Mouse (Mus musculus) hindbrain, embryonic 14.5 days (tissue): Measurements from ENCODE around the gene Ptcd2. TPM values are rescaled to one million over a fixed set of nuclear protein-coding genes. Genes with fewer than 3 reads are reported as not detected.

Experiments
- ATAC-seq: fragments of 200-750 bp; cut with Nextera tagmentation; 2 replicates; pipeline ENCODE4 v1.8.0; 2017; ENCODE audit warnings: moderate number of reproducible peaks, mild to moderate bottlenecking, moderate TSS enrichment, moderate library complexity; ENCODE audit not compliant: low FRiP score
- DNase-seq: peaks from one replicate; pipeline ENCODE4 v3.0.0-alpha.2; 2015; ENCODE audit warnings: low spot score
- H3K27ac ChIP-seq: fragments of 300-500 bp; sonication (generic); 2 replicates; pipeline ENCODE4 v1.5.1; 2014; ENCODE audit warnings: mild to moderate bottlenecking, moderate library complexity
- H3K27me3 ChIP-seq: fragments of 300-500 bp; sonication (generic); 2 replicates; pipeline ENCODE4 v1.6.1; 2014; ENCODE audit warnings: mild to moderate bottlenecking, low read length, mixed read lengths; ENCODE audit not compliant: control insufficient read depth, insufficient read depth
- H3K36me3 ChIP-seq: fragments of 300-500 bp; sonication (generic); replicated peaks from 2 replicates; pipeline ENCODE4 v1.6.1; 2014; ENCODE audit not compliant: control insufficient read depth, insufficient read depth
- H3K4me1 ChIP-seq: fragments of 300-500 bp; sonication (generic); replicated peaks from 2 replicates; pipeline ENCODE4 v1.6.1; 2014; ENCODE audit warnings: antibody characterized with exemption, low read length, mixed read lengths; ENCODE audit not compliant: control insufficient read depth, insufficient read depth
- H3K4me2 ChIP-seq: fragments of 300-500 bp; sonication (generic); replicated peaks from 2 replicates; pipeline ENCODE4 v1.6.1; 2014; ENCODE audit warnings: mild to moderate bottlenecking, moderate library complexity
- H3K4me3 ChIP-seq: fragments of 300-500 bp; sonication (generic); replicated peaks from 2 replicates; pipeline ENCODE4 v1.5.1; 2014; ENCODE audit warnings: mild to moderate bottlenecking, low read length
- H3K9ac ChIP-seq: fragments of 300-500 bp; sonication (generic); 2 replicates; pipeline ENCODE4 v1.6.1; 2014
- H3K9me3 ChIP-seq: fragments of 300-500 bp; sonication (generic); 2 replicates; pipeline ENCODE4 v1.6.1; 2016; ENCODE audit warnings: low read length; ENCODE audit not compliant: control insufficient read depth
- WGBS: fragments of 180-500 bp; shearing (Covaris S2); extraction: QIAGEN DNeasy Blood & Tissue Kit; methylation state at CpG from one replicate; pipeline ENCODE4 v1.1.7; 2014; 5-methylcytosine and 5-hydroxymethylcytosine counted together
- polyA plus RNA-seq: library from polyadenylated mRNA; unstranded; fragments of >200 nt; fragmentation: Nextera tagmentation; extraction: Ambion mirVana; gene quantifications from 2 replicates; pipeline ENCODE4 v1.2.1, GENCODE M21; 2014

Ptcd2 gene
- polyA plus RNA-seq, 1 experiment from 2014 or later: 58.0 TPM

DNA sequence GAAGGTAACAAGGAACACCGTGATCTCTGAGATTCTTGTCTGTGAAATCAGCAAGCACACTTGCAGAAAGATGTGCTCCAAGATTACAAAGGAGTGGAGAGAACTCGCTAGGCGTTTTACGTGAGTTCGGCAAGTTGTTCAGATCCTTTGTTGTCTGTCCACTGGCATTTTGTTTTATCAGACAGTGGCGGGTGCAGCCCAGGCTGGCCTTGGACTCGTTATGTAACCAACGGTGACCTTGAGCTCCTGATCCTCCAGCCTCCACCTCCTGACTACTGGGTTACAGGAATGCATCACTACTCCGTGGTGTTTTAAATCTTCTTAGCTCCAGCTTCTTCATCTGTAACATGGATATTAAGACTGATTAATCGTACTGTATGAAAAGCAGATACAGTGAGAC, 65.2 kb downstream of the Ptcd2 start:
- Histone ChIP-seq H3K4me2 (no peak overlapping the region), H3K4me3 (no peak overlapping the region), H3K9me3 (no peaks in the 10 kb centered on the region), H3K9ac (no peak overlapping the region), H3K36me3 (no peaks in the 10 kb centered on the region), H3K4me1 (no peaks in the 10 kb centered on the region; the same call in 1 of the 2 replicates), H3K27me3 (no peaks in the 10 kb centered on the region), H3K27ac (no peak overlapping the region)
- ATAC-seq: no peak
- no peak for DNase-seq
- 72% methylated on average over 10 of the region's 10 CpGs for WGBS

- Histone ChIP-seq H3K36me3 (no peaks in the 10 kb centered on the region), H3K4me3 (no peak overlapping the region), H3K27ac (no peak overlapping the region), H3K4me2 (no peak overlapping the region), H3K9ac (no peak overlapping the region), H3K4me1 (no peaks in the 10 kb centered on the region; the same call in 1 of the 2 replicates), H3K27me3 (no peaks in the 10 kb centered on the region), H3K9me3 (no peaks in the 10 kb centered on the region)
- WGBS: 87% methylated on average over 6 of the region's 6 CpGs
- ATAC-seq (no peak), DNase-seq (no peak)
These were observed 66.0 kb downstream of the Ptcd2 start for GRCm38 (mm10) chr13:99278511-99278910.

DNA sequence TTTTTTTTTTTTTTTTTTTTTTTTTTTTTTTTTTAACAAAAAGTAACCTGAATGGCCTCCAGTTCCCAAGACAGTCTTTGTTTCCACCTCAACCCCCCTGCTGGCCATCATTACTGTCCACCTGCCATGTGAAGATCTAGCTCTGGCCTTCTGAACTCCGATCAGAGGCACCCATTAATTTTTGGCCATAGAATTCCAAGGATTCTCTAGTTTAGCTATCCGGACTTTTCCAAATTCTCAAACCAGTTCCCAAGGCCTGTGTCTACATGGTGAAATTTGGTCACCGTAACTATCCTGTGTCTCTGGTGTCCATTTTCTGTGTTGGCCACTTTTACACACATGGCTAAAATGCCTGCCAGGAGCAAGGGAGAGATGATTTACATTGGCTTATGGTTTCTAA, 67.0 kb downstream of the Ptcd2 start:
- DNase-seq (no peak), ATAC-seq (no peak)
- no peak overlapping the region for H3K4me2 ChIP-seq
- 95% methylated on average over 3 of the region's 3 CpGs for WGBS
- no peak overlapping the region for H3K4me3 ChIP-seq
- no peak overlapping the region for H3K9ac ChIP-seq
- H3K36me3 ChIP-seq: no peaks in the 10 kb centered on the region
- no peaks in the 10 kb centered on the region for H3K4me1 ChIP-seq
- no peak overlapping the region for H3K27ac ChIP-seq
- no peaks in the 10 kb centered on the region for H3K9me3 ChIP-seq
- no peaks in the 10 kb centered on the region for H3K27me3 ChIP-seq

DNA sequence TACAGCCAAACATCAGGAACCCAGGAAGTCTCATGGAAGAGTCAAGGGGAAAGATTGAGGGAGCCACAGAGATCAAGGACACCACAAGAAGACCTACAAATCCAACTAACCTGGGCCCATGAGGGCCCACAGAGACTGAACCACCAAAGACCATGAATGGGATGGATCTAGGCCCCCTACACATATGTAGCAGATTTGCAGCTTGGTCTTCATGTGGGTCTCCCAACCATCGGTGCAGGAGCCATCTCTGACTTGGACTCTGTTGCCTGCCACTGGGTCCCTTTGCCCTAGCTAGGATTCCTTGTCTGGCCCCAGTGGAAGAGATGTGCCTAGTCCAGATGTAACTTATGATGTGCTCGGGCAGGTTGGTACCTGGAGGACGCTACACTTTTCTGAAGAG, 72.5 kb downstream of the Ptcd2 start:
- Histone ChIP-seq H3K4me2 (no peak overlapping the region), H3K9ac (no peak overlapping the region), H3K27ac (no peak overlapping the region), H3K9me3 (no peaks in the 10 kb centered on the region), H3K36me3 (no peaks in the 10 kb centered on the region), H3K4me1 (no peaks in the 10 kb centered on the region), H3K4me3 (no peak overlapping the region), H3K27me3 (no peaks in the 10 kb centered on the region)
- 94% methylated on average over 3 of the region's 3 CpGs for WGBS
- ATAC-seq (no peak), DNase-seq (no peak)

Other genes with a start within 250 kb of the Ptcd2 start
- 0.78 and 1.3 TPM in 2 replicates for gene Zfp366, start 159.9 kb downstream of the Ptcd2 start, polyA plus RNA-seq
- 40.0 and 40.9 TPM in 2 replicates for gene Mrps27, start 81 bp upstream of the Ptcd2 start, polyA plus RNA-seq
- 2,185 and 2,283 TPM in 2 replicates for gene Map1b, start 171.8 kb upstream of the Ptcd2 start, polyA plus RNA-seq